Mouse (Mus musculus) bone marrow, adult 2 months (tissue): ENCODE results near the gene Esrrg.

Source experiments
- CTCF ChIP-seq: fragments of 200-500 bp; IDR thresholded peaks from 2 replicates; pipeline ENCODE4 v1.5.1; 2011; ENCODE audit warnings: low read length, control low read depth; ENCODE audit not compliant: control insufficient read depth, insufficient read depth
- POLR2A ChIP-seq: fragments of 200-500 bp; IDR thresholded peaks from 2 replicates; pipeline ENCODE4 v1.6.1; 2011; ENCODE audit warnings: low read depth, mild to moderate bottlenecking, control low read depth, low read length, borderline replicate concordance; ENCODE audit not compliant: control insufficient read depth

DNA sequence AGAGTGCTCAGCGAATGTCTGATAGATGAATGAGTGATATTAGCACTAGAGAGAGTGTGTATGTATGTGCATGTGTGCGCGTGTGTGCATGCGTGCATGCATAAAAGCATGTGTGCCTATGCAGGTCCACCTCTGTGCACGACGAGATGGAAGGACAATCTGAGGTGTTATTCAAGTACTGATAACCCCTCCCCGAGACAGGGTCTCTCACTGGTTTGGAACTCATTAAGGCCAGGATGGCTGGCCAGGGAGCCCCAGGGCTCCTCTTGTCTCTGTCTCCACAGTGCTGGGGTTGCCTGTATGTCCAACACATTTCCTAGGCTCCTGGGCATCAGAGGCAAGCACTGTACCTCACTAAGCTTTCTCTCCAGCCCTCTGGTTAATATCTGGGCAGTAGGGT lies 128.7 kb downstream of the Esrrg start:
- TF ChIP-seq POLR2A: no peak
- no peak for TF ChIP-seq CTCF
